Mouse (Mus musculus) 3T3-L1 (cell line): Measurements from ENCODE around the gene Gm49321.

Source experiments
- DNase-seq: peaks from one replicate; pipeline ENCODE4 v3.0.0-alpha.2; 2015; ENCODE audit warnings: low read depth, low spot score

The Gm49321 gene

GRCm38 (mm10) chr12:73949318-73950058, 12.0 kb downstream of the Gm49321 start:
- DNase-seq, result no peak

DNA sequence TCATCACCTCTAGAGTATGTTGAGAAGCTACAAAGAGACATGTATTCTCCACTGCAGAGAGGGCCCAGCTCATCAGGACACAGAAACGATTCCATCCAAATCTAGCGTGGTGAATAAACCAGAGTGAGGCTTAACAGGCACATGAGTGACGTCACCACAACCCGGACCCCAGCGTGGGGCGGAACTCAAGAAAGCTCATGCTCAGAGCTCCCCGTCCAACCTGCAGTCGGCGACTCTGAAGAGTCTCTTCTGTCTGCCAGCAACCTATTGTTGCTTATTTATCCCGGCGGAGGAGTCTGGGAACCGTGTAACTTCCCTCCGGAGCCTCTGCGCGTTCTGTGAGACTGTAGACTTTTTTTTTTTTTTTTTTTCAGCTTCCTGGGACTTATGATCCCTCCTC, 15.4 kb downstream of the Gm49321 start:
- no peak for DNase-seq

DNA sequence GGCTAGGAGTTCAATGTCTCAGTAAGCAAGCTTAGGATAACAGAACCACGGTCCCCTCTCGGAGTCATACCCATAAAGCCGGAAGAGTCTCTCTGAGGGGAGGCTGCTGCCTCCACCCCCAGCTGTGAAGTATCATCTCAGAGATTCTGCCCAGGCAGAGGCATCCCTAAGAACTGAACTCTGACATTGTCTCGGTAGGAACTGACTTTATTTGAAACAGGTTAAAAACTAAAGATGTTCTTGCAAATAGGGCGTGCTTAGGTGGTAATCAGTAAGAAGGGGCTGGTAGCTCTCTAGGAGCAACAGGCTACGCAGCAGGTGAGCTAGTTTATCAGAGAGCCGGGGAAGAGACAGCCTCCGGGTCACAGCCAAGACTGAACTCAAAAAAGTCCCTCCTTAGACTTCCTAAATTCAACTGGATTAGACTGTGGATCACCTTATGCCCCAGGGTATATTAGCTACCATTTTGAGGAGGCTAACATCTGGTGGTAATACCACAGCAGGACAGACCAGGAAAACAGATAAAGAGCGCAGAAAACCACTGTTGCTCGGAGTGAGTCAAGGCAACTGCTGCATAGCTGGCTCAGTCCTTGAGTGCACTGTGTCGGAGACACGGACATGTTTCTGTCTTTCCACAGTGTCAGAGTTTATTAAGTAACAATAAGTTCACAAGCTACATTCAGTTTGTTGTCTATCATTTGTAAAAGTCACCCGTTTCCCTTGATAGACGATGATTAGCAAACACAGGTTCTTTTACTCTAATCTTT, 16.1 kb downstream of the Gm49321 start:
- no peak for DNase-seq

GRCm38 (mm10) chr12:73954785-73955184, 17.3 kb downstream of the Gm49321 start:
- no peak for DNase-seq

DNA sequence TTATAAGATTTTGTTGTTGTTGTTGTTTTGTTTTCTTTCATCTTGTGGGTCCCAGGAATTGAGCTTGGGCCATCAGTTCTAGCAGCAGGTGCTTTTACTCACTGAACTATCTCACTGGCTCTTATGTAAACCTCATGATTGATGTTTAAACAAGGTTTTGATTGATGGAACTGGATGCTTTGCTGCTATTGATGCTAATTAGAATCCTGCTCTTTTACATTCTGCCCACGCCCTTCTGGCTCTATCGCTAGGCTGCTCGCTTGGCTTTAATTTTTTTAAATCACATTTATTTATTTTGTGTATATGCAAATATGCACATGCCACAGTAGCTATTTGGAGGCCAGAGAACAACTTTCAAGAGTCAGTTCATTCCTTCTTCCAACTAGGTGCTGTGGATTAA, 20.2 kb downstream of the Gm49321 start:
- no peak for DNase-seq

- DNase-seq, result no peak
These were observed 21.4 kb downstream of the Gm49321 start for GRCm38 (mm10) chr12:73958830-73959229.

- peak; percentile 96 for DNase-seq
These were observed 27.1 kb downstream of the Gm49321 start, which contains the start of gene Snapc1 for GRCm38 (mm10) chr12:73964291-73965281. TSS of gene Snapc1 (plus strand) at chr12:73964481.

DNA sequence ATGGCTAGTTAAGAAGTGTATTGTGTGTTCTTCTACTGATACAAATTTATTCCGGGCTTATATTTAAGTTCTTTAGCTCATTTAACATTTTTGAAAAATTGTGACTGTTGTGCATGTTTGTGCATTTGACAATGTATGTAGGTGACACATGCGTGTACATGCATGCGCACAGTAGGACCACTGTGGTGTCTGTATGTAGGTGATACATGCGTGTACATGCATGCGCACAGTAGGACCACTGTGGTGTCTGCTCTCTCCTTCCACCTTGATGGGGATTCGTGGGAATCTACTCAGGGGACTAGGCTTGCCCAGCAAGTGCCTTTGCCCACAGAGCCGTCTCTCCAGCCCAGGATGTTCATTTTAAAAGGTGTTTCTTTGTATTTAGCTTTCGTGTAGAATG, 31.7 kb downstream of the Gm49321 start:
- no peak for DNase-seq

- peak; percentile 37 for DNase-seq
These were observed 37.1 kb downstream of the Gm49321 start for GRCm38 (mm10) chr12:73974584-73974983.

GRCm38 (mm10) chr12:73978144-73978543, 40.7 kb downstream of the Gm49321 start:
- DNase-seq, result no peak

GRCm38 (mm10) chr12:73979667-73980066, 42.2 kb downstream of the Gm49321 start:
- DNase-seq, result no peak

- DNase-seq, result no peak
These were observed 45.1 kb downstream of the Gm49321 start for GRCm38 (mm10) chr12:73982533-73982932.

DNA sequence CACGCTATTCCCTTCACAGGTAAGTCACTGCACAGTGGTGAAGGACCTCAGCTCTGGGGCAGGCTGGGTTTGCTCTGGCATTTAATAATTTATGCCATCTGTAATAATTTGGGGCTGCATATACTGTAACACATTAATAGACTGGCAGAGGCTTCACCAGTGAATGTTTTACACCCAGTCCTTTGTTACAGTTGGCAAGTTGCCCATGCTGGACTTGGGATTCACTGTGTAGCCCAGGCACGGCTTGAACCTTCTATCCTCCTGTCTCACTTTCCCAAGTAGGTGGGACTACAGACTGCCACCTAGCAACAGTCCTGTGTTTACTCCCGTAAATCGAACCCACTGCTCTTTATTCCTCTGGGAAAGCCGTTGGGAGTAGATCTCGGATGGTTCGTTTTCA, 48.8 kb downstream of the Gm49321 start:
- no peak for DNase-seq

DNA sequence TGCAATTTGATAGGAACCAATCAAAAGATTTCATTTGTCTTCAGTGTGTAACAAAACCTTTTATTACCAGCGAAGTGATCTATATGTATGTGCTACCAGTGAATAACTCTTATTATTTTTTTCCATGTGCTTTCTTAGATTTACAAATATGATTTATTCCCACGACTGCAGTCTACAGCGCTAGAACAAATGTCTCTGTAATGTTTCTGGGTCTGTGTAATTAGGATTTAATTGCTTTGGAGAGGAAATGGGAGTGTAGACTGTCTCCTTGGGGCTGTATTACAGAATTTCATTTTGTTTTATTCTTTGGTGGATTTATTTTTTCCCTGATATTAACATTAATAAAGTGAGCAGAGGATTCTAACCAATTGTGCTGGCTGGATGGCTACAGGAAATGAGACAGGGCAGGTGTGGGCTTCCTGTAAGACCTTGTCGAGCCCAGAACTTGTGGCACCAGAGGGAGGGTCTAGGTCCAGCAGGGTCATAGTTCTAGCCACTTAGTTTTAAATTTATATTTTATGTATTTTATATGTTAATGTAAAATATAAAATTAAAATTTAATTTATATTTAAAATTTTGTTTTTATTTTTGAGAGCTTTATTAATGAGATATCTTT, 51.0 kb downstream of the Gm49321 start:
- no peak for DNase-seq

DNA sequence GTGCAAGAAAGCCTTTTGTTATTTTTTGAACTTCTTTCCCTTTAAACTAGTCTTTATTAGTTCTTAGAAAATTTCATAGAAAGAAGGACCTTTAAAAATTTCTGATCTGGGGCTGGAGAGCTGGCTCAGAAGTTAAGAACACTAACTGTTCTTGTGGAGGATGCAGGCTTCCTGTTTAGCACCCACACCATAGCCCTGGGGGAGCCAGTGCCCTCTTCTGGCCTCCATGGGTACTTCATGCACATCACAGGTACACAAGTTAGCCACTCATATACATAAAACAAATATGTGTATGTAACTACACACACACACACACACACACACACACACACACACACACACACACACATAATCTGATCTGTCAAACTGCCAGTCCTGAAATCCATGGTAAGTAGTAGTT, 52.1 kb downstream of the Gm49321 start:
- DNase-seq, result peak; percentile 68

GRCm38 (mm10) chr12:73996906-73997296, 59.4 kb downstream of the Gm49321 start:
- DNase-seq, result no peak

DNA sequence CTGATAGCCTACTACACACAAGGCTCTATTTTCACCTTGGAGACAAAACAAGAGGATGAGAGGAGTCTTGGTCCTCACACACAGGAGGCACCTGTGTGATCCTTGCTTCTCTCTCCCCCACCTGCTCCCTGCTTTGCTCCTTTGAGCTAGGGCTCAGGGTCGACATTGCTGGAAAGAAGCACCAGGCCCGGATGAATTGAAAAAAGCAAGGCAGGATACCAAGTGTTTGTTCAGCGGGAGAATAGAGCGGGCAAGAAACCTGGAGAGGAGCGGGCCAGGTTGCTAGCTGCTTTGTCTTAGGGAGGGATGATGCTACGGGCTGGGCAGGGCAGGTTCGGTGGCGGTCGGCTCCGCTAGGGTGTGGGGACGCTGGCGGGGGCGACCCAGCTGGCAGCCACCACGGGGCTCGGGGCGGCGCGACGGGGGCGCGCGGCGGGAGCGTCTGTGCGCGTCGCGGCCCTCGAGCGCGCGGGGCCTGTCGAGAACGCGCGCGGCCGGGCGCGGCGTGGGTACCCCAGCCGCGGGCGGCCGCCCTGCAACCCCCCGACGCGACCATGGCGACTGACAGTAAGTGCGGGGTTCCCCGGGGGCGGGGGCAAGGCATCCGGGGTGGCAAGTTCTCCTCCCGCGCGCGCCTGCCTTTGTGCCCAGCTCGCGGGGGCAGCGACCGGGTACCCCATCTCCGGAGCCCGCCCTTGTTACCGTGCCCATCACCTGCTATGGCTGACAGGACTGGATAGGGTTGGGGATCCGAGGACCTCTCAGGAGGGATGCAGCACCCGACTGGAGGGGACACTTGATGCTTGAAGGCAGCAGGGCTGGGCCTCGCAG, 60.1 kb downstream of the Gm49321 start, which contains the start of gene Syt16:
Syt16 (plus strand) TSS at position 365 of the 831 bp plus-strand sequence.
- DNase-seq, result no peak

DNA sequence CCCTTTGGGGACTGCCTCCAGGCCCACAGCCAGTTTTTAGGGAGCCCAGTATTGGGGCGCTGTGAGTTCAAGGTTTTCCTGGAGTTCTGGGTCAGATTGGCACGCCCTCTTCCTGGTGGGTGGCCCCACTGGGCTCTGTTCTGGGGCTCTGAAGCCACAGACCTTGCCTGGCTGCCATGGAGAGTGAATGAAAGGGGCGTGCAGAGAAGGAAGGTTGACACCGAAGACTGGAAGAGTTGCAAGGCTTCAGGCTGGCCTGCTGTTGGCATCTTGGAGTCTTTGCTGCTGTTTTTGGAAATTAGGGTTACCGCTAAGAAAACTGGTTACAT, 60.6 kb downstream of the Gm49321 start:
- no peak for DNase-seq

- no peak for DNase-seq
These were observed 65.0 kb downstream of the Gm49321 start for GRCm38 (mm10) chr12:74002449-74002848.

- DNase-seq, result peak; percentile 68
These were observed 72.0 kb downstream of the Gm49321 start for GRCm38 (mm10) chr12:74009448-74009911.
